Mouse (Mus musculus): ENCODE measurements around the gene Chpf2.

Gene Chpf2

GRCm38 (mm10) chr5:24591268-24591721 lies 4.8 kb downstream of the Chpf2 start:
- DNase-seq (ENCODE audit: low read depth, low spot score): no peak

- no peak for DNase-seq (ENCODE audit: low read depth, low spot score)
These were observed 5.4 kb downstream of the Chpf2 start for GRCm38 (mm10) chr5:24591796-24592470.

GRCm38 (mm10) chr5:24592471-24593160 lies 6.1 kb downstream of the Chpf2 start:
- DNase-seq (ENCODE audit: low read depth, low spot score): no peak

- no peak for DNase-seq (ENCODE audit: low read depth, low spot score)
These were observed 6.7 kb downstream of the Chpf2 start for GRCm38 (mm10) chr5:24593230-24593629.

GRCm38 (mm10) chr5:24593928-24594327 lies 7.4 kb downstream of the Chpf2 start:
- no peak for DNase-seq (ENCODE audit: low read depth, low spot score)

GRCm38 (mm10) chr5:24594346-24594745 lies 7.8 kb downstream of the Chpf2 start:
- no peak for DNase-seq (ENCODE audit: low read depth, low spot score)

GRCm38 (mm10) chr5:24595261-24595660 lies 8.7 kb downstream of the Chpf2 start:
- DNase-seq (ENCODE audit: low read depth, low spot score): no peak

- no peak for DNase-seq (ENCODE audit: low read depth, low spot score)
These were observed 9.3 kb downstream of the Chpf2 start for GRCm38 (mm10) chr5:24595786-24596380.

GRCm38 (mm10) chr5:24596519-24597171 lies 10.1 kb downstream of the Chpf2 start:
- no peak for DNase-seq (ENCODE audit: low read depth, low spot score)

GRCm38 (mm10) chr5:24597221-24597728 lies 10.7 kb downstream of the Chpf2 start:
- peak; percentile 87 for DNase-seq (ENCODE audit: low read depth, low spot score)

- DNase-seq (ENCODE audit: low read depth, low spot score): no peak
These were observed 11.5 kb downstream of the Chpf2 start for GRCm38 (mm10) chr5:24597901-24598569.

- peak; percentile 86 for DNase-seq (ENCODE audit: low read depth, low spot score)
These were observed 12.0 kb downstream of the Chpf2 start for GRCm38 (mm10) chr5:24598570-24599006.

GRCm38 (mm10) chr5:24599137-24599536 lies 12.6 kb downstream of the Chpf2 start:
- DNase-seq (ENCODE audit: low read depth, low spot score): no peak

GRCm38 (mm10) chr5:24600236-24600635 lies 13.7 kb downstream of the Chpf2 start:
- no peak for DNase-seq (ENCODE audit: low read depth, low spot score)

- DNase-seq (ENCODE audit: low read depth, low spot score): no peak
These were observed 14.7 kb downstream of the Chpf2 start for GRCm38 (mm10) chr5:24601071-24601835.

GRCm38 (mm10) chr5:24601911-24602750 lies 15.6 kb downstream of the Chpf2 start:
- peak; percentile 80 for DNase-seq (ENCODE audit: low read depth, low spot score)

- peak; percentile 80 for DNase-seq (ENCODE audit: low read depth, low spot score)
These were observed 16.3 kb downstream of the Chpf2 start for GRCm38 (mm10) chr5:24602751-24603343.

GRCm38 (mm10) chr5:24603431-24604010 lies 17.0 kb downstream of the Chpf2 start:
- DNase-seq (ENCODE audit: low read depth, low spot score): no peak

Data from ZHBTc4 (cell line).